Mouse (Mus musculus) liver, adult 2 months (tissue): ENCODE measurements around the gene Ankrd39.

ENCODE experiments used
- CTCF ChIP-seq: fragments of 200-500 bp; IDR thresholded peaks from 2 replicates; pipeline ENCODE4 v1.5.1; 2011; ENCODE audit warnings: low read depth, low read length, control low read depth
- POLR2A ChIP-seq: fragments of 200-500 bp; IDR thresholded peaks from 2 replicates; pipeline ENCODE4 v1.6.1; 2011; ENCODE audit warnings: low read length, control low read depth; ENCODE audit not compliant: insufficient read depth; ENCODE audit errors: extremely low read depth

- TF ChIP-seq CTCF (no peak), POLR2A (no peak)
These were observed 48.9 kb upstream of the Ankrd39 start for GRCm38 (mm10) chr1:36596114-36596513.
